Mouse (Mus musculus) intestine, embryonic 16.5 days (tissue): ENCODE data around the gene Cbx8. TPM values are rescaled to one million over a fixed set of nuclear protein-coding genes. Genes with fewer than 3 reads are reported as not detected.

Experiments
- ATAC-seq: fragments of 200-750 bp; cut with Nextera tagmentation; 2 replicates; pipeline ENCODE4 v1.8.0; 2017; ENCODE audit warnings: moderate TSS enrichment, moderate library complexity
- H3K27ac ChIP-seq: fragments of 300-500 bp; sonication (generic); 2 replicates; pipeline ENCODE4 v1.5.1; 2014; ENCODE audit warnings: mild to moderate bottlenecking, low read length
- H3K27me3 ChIP-seq: fragments of 300-500 bp; sonication (generic); replicated peaks from 2 replicates; pipeline ENCODE4 v1.6.1; 2014; ENCODE audit warnings: low read length, control low read depth, mixed read lengths; ENCODE audit not compliant: control insufficient read depth, insufficient read depth
- H3K36me3 ChIP-seq: fragments of 300-500 bp; sonication (generic); 2 replicates; pipeline ENCODE4 v1.6.1; 2014; ENCODE audit warnings: low read length, control low read depth; ENCODE audit not compliant: control insufficient read depth, insufficient read depth
- H3K4me1 ChIP-seq: fragments of 300-500 bp; sonication (generic); 2 replicates; pipeline ENCODE4 v1.6.1; 2014; ENCODE audit warnings: low read length, control low read depth, mixed read lengths; ENCODE audit not compliant: control insufficient read depth, insufficient read depth
- H3K4me2 ChIP-seq: fragments of 300-500 bp; sonication (generic); 2 replicates; pipeline ENCODE4 v1.6.1; 2014; ENCODE audit warnings: low read depth, low read length, control low read depth
- H3K4me3 ChIP-seq: fragments of 300-500 bp; sonication (generic); 2 replicates; pipeline ENCODE4 v1.5.1; 2014; ENCODE audit warnings: mild to moderate bottlenecking, low read length
- H3K9ac ChIP-seq: fragments of 300-500 bp; sonication (generic); 2 replicates; pipeline ENCODE4 v1.6.1; 2014; ENCODE audit warnings: low read depth, low read length
- H3K9me3 ChIP-seq: fragments of 300-500 bp; sonication (generic); 2 replicates; pipeline ENCODE4 v1.6.1; 2016; ENCODE audit warnings: low read length, control low read depth; ENCODE audit not compliant: control insufficient read depth
- WGBS: fragments of 180-500 bp; shearing (Covaris S2); extraction: QIAGEN DNeasy Blood & Tissue Kit; methylation state at CpG from one replicate; pipeline ENCODE4 v1.1.7; 2014; 5-methylcytosine and 5-hydroxymethylcytosine counted together
- polyA plus RNA-seq: library from polyadenylated mRNA; unstranded; fragments of >200 nt; fragmentation: Nextera tagmentation; extraction: Ambion mirVana; gene quantifications from 2 replicates; pipeline ENCODE4 v1.2.1, GENCODE M21; 2015

Gene Cbx8
- polyA plus RNA-seq, 1 experiment from 2014 or later, result 8.1 TPM

DNA sequence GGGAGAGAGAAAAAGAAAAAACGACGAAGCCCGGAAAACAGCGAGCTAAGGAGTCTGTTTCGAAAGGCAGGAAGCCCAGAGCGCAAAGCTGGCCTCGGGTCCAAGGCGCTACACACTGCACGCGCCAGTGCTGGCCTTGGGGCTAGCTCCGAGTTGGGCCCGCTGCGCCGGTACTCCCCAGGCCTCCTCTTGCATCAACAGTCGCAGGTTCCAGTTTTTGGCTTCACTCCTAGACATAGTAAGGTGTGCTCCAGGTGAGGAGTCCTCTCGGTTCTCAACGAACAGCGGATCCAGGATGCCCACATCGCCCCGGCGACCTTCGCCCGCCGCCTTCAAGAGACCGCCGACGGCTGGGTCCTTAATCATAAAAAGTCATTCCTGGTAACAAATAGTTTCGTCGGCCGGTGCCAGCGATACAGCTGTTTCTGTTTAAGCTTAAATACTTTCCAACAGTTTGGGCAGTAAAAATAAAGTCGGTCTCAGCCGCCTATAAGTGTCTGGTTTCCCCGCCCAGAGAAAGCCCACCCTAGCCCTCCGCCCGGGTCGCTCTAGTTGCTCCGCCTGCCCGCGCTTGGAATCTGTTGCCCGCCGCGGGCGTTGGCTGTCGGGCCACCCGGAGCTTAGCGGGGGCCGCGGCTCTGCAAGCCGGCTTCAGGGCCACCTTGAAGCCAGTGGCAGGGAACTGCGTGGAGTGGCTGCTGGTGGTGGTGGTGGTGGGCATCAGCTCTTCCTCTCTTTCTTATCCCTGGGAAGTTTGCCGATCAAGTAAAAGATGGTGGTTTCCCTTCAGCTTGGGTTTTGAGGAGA, 1.9 kb upstream of the Cbx8 start:
- Histone ChIP-seq H3K36me3 (peaks cover 6% of the 10 kb centered on the region), H3K4me2 (0 out of 2 replicates have a peak overlapping the region, but pooled peaks have one; percentile 4), H3K9me3 (no peaks in the 10 kb centered on the region), H3K4me3 (peak overlapping the region; percentile 20; the same call in 1 of the 2 replicates), H3K4me1 (peaks cover 56% of the 10 kb centered on the region), H3K27ac (no peak overlapping the region), H3K27me3 (peaks cover 55% of the 10 kb centered on the region), H3K9ac (no peak overlapping the region)
- ATAC-seq, result no peak
- WGBS, result 2% methylated on average over 52 of the region's 52 CpGs

DNA sequence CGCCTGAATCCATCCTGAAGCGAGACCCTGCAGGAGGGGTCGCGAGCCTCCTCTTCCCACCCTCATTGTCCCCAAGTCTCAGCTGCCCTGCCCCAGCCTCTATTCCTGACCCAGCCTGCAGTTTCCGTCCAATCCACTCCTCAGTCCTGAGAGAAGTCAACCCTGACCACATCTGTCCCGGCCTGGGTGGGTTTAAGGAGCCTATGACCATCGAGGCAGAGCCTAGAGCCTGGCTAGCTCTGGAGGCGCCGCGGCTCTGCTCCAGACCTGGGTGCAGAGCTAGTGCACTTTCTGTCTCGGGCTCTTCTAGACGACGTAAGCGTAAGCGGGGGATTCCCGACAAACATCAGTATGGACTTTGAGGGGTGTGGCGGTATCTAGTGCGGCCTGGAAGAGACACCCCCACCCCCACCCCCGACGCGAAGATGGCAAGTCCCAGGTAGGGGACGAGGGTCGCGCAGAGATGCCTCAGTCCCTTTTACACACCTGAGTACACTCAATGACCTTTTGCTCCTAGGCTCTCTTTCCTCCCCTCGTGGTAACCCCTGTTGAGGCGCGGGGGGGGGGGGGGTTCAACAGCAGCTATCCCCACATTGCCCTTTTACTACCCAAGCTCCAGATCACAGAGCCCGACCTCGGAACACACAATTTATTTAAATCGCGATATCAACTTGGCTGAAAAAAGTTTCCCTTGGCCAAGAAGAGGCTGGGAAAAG, 1.1 kb upstream of the Cbx8 start:
- whole genome bisulfite sequencing, result 1% methylated on average over 30 of the region's 31 CpGs
- H3K27me3 ChIP-seq, result peaks cover 52% of the 10 kb centered on the region
- ATAC-seq, result no peak
- H3K9me3 ChIP-seq, result no peaks in the 10 kb centered on the region
- H3K4me3 ChIP-seq, result peak overlapping the region; percentile 76
- no peak overlapping the region for H3K27ac ChIP-seq
- H3K4me1 ChIP-seq, result peaks cover 58% of the 10 kb centered on the region
- H3K4me2 ChIP-seq, result peak overlapping the region; percentile 97
- H3K36me3 ChIP-seq, result peaks cover 6% of the 10 kb centered on the region
- peak overlapping the region; percentile 70 for H3K9ac ChIP-seq

DNA sequence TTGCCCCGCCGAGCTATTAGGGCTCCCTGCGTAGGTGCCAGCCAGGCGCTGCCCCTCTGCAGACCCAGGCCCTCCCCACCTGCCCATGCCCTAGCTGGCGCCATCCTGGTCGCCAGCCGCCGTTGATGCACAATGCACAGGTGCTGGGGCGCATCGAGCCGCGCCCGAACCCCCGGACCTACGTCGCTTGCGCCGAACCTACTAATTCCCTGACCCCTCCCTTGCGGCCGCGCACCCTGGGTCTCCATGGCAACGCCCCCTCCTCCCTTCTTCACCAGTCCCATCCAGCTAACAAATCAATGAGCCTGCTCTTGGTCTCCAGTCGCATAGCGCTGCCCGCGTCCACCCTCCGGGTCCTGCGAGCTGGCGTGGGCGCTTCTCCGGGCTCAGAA, 552 bp upstream of the Cbx8 start:
- ATAC-seq, result peak; percentile 54
- peak overlapping the region; percentile 70 for H3K9ac ChIP-seq
- peaks cover 53% of the 10 kb centered on the region for H3K4me1 ChIP-seq
- H3K9me3 ChIP-seq, result no peaks in the 10 kb centered on the region
- H3K27me3 ChIP-seq, result peaks cover 49% of the 10 kb centered on the region
- H3K27ac ChIP-seq, result no peak overlapping the region
- under 1% methylated on average over 31 of the region's 31 CpGs for WGBS
- peak overlapping the region; percentile 97 for H3K4me2 ChIP-seq
- peak overlapping the region; percentile 76 for H3K4me3 ChIP-seq
- H3K36me3 ChIP-seq, result peaks cover 6% of the 10 kb centered on the region

DNA sequence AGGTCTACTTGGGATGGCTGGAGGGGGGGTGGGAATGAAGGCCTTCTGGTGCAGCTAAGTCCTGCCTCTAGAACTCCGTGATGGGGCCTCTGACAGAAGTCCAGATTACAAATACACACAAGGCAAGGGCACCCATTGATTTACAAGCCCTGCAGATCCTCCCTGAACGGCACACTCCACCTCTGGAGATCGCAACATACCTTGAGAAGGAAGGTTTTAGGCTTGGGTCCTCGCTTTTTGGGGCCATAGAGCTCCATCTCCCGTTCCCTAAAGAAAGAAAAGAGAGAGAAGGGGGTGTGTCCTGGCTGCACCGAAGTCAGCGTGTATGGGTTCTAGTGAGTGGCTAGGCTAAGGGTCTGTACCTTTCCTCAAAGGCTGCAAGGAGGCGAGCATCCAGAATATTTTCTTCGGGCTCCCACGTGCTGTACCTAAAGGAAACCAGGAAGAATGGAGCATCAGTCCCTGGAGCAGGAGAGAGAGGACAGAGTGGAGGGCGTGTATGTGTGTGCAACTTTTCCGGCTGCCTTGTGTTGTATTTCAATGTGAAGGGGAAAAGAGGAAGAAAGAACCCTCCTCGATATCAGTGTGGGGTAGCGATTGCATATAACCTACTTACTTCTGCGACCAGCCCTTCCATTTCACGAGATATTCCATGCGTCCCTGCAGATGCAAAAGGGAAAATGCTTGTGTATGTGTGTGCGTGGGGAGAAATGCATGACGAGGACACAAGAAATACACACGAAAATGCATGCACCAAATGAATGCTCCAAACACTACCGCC, 847 bp downstream of the Cbx8 start:
- Histone ChIP-seq H3K9me3 (no peaks in the 10 kb centered on the region), H3K9ac (peak overlapping the region; percentile 86), H3K36me3 (peaks cover 6% of the 10 kb centered on the region), H3K4me1 (peaks cover 49% of the 10 kb centered on the region), H3K4me3 (peak overlapping the region; percentile 76), H3K4me2 (peak overlapping the region; percentile 67), H3K27me3 (peaks cover 49% of the 10 kb centered on the region), H3K27ac (no peak overlapping the region)
- WGBS, result 15% methylated on average over 21 of the region's 21 CpGs
- no peak for ATAC-seq

DNA sequence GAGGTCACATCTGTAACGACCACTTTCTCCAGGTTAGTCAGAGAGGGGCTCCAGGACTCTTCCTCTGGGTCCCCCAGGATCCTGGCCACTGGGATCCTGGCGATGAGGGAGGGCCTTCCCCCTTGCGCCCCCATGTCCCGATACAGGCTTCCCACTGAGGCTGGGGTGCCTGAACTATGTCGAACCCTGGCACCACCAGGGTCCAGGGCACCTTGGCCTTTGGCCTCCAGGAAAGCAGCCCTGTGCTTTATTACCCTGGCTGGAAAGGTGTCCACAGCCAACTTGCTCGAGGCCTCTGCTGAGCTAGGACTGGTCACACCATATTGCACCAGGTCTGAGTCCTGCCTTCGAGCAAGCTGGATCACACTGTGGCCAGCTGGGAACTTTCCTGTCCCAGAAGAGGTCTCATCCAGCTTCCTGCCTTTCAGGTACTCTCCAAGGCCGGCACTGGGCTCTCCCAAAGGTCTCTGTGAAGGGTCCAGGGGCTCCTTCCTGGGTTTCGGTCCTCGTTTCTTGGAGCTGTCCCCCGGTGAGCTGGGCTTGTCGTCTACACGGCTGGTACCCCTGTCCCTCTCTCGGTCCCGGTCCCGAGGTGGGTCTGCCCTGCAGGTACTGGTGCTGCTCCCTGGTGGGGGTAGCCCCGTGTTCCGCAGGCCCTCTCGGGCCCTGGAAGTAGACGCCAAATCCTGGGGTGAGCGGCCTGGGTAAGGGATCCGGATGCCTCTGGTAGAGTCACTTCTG, 1.9 kb downstream of the Cbx8 start:
- Histone ChIP-seq H3K27me3 (peaks cover 46% of the 10 kb centered on the region), H3K27ac (no peak overlapping the region), H3K9me3 (no peaks in the 10 kb centered on the region), H3K4me2 (no peak overlapping the region), H3K4me1 (peaks cover 49% of the 10 kb centered on the region), H3K4me3 (no peak overlapping the region), H3K9ac (no peak overlapping the region), H3K36me3 (peaks cover 6% of the 10 kb centered on the region)
- ATAC-seq, result no peak
- WGBS, result 66% methylated on average over 22 of the region's 22 CpGs

DNA sequence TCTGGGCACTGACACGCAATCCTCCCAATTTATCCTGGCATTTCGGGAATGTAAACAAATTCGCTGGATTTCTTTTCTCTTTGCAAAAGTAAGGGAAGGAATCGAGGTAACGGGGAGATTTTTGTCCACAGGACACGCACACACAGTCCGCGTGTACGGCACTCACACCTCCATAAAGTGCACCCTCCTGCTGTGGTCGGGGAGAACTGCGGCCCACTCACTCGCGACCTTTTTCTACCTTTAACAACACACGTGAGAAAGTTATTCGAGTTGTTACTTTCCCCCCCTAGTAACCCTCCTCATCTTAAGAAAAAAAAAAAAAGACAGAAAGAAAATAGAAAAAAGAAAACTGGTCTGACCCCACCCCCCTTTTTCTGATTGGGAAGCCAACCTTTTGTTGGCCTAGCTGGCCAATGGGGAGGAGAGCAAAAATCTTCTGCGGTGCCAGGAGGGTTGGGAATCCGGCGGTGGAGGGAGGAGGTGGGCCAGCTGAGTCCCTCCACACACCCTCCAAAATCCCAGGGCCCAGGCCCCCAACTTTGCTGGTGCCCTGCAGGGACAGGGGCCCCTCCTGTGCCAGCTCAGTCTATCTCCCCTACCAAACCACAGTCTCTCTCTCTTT, 2.9 kb downstream of the Cbx8 start:
- ATAC-seq, result no peak
- whole genome bisulfite sequencing, result 37% methylated on average over 18 of the region's 18 CpGs
- H3K4me3 ChIP-seq, result peak overlapping the region; percentile 57
- H3K4me1 ChIP-seq, result peaks cover 48% of the 10 kb centered on the region
- no peaks in the 10 kb centered on the region for H3K9me3 ChIP-seq
- H3K4me2 ChIP-seq, result peak overlapping the region; percentile 97
- peaks cover 6% of the 10 kb centered on the region for H3K36me3 ChIP-seq
- H3K27ac ChIP-seq, result no peak overlapping the region
- peaks cover 40% of the 10 kb centered on the region for H3K27me3 ChIP-seq
- no peak overlapping the region; the same call in 1 of the 2 replicates for H3K9ac ChIP-seq

DNA sequence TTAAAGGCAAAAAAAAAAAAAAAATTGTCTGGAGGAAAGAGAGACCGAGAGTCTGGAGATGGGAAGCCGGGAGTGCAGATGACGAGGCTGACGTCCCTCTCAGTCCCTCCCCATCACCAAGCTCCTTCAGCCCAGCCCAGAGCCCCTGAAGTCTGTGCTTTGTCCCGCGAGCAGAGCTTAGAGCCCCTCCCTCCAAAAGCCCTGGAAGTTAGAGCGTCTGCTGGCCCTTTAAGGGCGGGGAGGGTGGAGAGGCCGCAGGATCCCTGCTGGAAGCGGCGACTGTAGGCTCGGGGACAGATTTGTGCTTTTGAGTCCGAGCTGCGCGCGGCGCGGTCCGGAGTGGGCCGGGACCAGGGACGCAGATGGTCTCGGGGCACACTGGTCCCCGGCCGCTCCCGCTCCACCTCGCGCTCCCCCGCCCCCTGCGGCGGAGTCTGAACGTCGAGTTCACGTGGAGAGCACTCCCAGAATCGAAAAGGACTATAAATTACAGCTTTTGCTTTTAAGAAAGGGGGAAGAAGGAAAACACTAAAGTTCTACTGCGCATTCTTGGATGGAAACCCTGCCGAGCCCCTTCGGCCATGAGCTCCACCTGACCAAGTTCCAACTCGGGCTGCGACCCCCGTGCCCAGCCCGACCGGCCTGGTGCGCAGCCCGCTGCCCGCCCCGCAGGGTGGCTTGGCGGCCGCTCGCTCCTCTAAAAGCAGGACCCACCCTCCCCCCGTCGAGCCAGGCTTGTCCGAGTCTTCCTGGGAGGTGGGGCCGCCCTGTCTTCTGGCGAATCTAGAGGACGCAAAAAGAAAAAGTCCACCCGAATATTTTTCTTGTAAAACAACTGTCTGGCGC, 3.6 kb downstream of the Cbx8 start:
- Histone ChIP-seq H3K36me3 (peaks cover 6% of the 10 kb centered on the region), H3K27me3 (peaks cover 36% of the 10 kb centered on the region), H3K4me2 (peak overlapping the region; percentile 97), H3K9ac (peak overlapping the region; percentile 67), H3K9me3 (no peaks in the 10 kb centered on the region), H3K4me1 (peaks cover 45% of the 10 kb centered on the region), H3K27ac (no peak overlapping the region), H3K4me3 (peak overlapping the region; percentile 57)
- WGBS, result 6% methylated on average over 57 of the region's 57 CpGs
- ATAC-seq, result no peak

DNA sequence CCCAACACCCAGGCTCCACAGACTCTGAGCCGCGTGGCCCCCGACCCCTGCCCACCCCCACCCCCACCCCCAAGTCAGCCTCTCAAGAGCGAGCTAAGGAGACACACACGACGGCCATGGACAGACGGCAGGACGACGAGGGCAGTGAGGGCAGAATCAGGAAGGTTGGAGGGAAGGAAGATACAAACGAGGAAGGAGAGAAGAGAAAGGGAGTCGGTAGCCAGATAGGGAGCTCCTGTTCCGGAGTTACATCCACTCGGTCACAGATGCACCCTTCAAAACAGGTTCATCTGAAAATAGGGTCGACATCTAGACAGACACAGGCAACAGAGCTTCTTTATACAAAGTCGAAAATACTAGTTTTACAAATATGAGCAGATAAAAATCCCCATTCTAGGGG, 4.3 kb downstream of the Cbx8 start:
- Histone ChIP-seq H3K27ac (no peak overlapping the region), H3K9ac (no peak overlapping the region), H3K9me3 (no peaks in the 10 kb centered on the region), H3K36me3 (peaks cover 6% of the 10 kb centered on the region), H3K4me3 (no peak overlapping the region), H3K4me1 (peaks cover 38% of the 10 kb centered on the region), H3K27me3 (peaks cover 29% of the 10 kb centered on the region), H3K4me2 (no peak overlapping the region)
- ATAC-seq, result no peak
- 17% methylated on average over 15 of the region's 15 CpGs for WGBS
